Mouse (Mus musculus): Measurements from ENCODE around the gene Daam2.

Daam2 gene
- long read RNA-seq, experiment 1, partial matches to known transcripts, result 0 of 11 reads
- long read RNA-seq, experiment 1, other reads (novel, unspliced or antisense), result 8 of 11 reads
- long read RNA-seq, experiment 2, transcript Daam2-202 (13 exons, 1,926 nt), result major isoform, 7 of 17 reads
- long read RNA-seq, experiment 2, partial matches to known transcripts, result 2 of 17 reads
- long read RNA-seq, experiment 2, other reads (novel, unspliced or antisense), result 8 of 17 reads

DNA sequence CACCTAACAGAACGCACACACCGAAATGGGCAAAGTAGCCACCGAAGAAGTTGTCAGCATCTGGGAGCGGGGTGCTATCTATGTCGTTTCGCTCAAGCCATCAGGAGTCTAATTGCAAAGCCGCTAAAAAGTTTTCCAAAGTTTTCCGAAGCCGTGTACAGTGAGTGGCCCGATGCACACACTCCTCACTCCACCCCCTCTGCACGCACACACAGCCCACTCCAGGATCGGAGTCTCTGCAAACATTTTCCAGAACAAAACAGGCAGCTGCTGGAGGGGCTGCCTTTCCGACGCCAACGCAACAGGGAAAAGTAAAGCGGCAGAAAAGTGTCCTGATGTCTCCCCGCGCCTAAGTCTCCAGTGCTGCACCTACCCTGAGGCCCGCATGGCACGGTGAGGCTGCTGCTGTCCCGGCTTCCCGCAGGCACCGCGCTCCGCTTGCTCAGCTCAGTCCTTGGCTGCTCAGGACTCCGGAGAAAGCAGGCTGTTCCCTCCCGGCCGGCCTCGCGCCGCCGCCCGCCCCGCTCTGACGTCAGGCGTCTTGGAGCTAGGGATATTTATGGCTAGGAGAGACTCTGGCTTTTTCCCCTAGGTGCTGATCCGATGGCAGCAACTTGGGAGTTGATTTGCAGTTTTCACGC is at the start of gene Daam2:
Daam2 (minus strand) TSS at position 514 of the 641 bp plus-strand sequence.
- intact Hi-C loops (cut with DNase I), result no loop called here

GRCm38 (mm10) chr17:49610296-49610695 is 46.2 kb upstream of the Daam2 start:
- intact Hi-C loops (cut with DNase I), result no loop called here

- intact Hi-C loops (cut with DNase I), result loop anchor here (5.0 kb wide), 1 partner anchor 140 kb away; no protein-coding TSS in a partner anchor
Observed at GRCm38 (mm10) chr17:49607351-49608027, 43.3 kb upstream of the Daam2 start.

- intact Hi-C loops (cut with DNase I), result loop anchor here (5.0 kb wide), 1 partner anchor 138 kb away; no protein-coding TSS in a partner anchor
Observed at GRCm38 (mm10) chr17:49605397-49605796, 41.3 kb upstream of the Daam2 start.

- intact Hi-C loops (cut with DNase I), result no loop called here
Observed at GRCm38 (mm10) chr17:49590051-49590450, 25.9 kb upstream of the Daam2 start.

- intact Hi-C loops (cut with DNase I), result no loop called here
Observed at GRCm38 (mm10) chr17:49582471-49582870, 18.3 kb upstream of the Daam2 start.

- intact Hi-C loops (cut with DNase I), result no loop called here
Observed at GRCm38 (mm10) chr17:49577321-49577720, 13.2 kb upstream of the Daam2 start.

GRCm38 (mm10) chr17:49568717-49569116 is 4.6 kb upstream of the Daam2 start:
- intact Hi-C loops (cut with DNase I), result no loop called here

- intact Hi-C loops (cut with DNase I), result no loop called here
Observed at GRCm38 (mm10) chr17:49564489-49564888, 346 bp upstream of the Daam2 start.

GRCm38 (mm10) chr17:49563416-49563780 is 745 bp downstream of the Daam2 start:
- intact Hi-C loops (cut with DNase I), result no loop called here

DNA sequence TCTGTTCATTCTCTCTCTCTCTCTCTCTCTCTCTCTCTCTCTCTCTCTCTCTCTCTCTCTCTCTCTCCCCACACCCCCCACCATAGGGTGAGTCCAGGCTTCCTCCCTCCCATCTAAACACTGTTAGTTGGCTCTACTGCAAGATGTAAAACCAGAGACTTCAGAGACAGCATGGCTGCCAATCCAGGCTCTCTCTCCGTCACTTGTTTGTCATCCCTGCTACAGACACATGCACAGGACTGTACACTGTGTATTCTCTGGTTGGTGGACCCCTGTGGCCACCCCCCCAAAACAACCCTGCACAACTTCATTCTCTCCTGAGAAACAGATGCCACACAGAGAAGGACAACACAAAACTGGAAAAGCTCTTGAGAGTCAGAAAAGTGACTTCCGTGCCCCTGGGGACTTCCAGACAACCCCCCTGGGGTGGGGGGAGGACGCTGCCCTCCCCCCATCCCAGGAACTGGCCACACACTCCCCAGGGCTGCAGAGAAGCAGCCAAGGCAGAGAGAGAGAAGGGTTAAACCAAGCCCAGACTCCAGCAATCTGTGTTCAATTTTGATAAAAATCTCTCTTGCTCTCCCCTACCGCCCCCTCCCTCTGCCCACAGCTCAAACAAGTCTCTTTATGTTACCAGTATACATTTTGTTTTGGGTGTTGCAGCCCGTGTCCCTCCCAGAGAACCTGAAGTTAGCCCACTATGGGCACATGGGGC is 1.3 kb downstream of the Daam2 start:
- intact Hi-C loops (cut with DNase I), result no loop called here

DNA sequence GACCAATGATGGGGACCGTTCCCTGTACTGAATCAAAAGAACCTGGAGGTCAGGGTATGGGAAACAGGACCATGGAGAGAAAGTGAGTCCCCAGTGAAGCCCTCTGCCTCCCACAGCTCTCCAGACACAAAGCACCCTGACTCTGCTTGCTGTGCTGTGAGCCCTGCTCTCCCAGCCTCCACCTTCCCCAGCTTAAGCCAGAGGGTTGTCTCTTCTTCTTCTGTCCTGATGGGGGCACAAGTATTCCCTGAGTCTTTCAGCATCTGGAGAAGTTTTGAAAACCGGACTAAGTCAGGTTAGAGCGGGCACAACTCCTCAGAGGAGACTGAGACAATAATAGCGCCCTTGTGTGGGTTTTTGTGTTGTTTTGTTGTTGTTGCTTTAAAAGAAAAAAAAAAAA is 2.2 kb downstream of the Daam2 start:
- intact Hi-C loops (cut with DNase I), result no loop called here

- intact Hi-C loops (cut with DNase I), result no loop called here
Observed at GRCm38 (mm10) chr17:49559786-49560289, 4.3 kb downstream of the Daam2 start.

GRCm38 (mm10) chr17:49556169-49556568 is 8.0 kb downstream of the Daam2 start:
- intact Hi-C loops (cut with DNase I), result no loop called here

- intact Hi-C loops (cut with DNase I), result no loop called here
Observed at GRCm38 (mm10) chr17:49551991-49552390, 12.2 kb downstream of the Daam2 start.

GRCm38 (mm10) chr17:49551465-49551864 is 12.7 kb downstream of the Daam2 start:
- intact Hi-C loops (cut with DNase I), result no loop called here

GRCm38 (mm10) chr17:49545997-49546396 is 18.1 kb downstream of the Daam2 start:
- intact Hi-C loops (cut with DNase I), result no loop called here

GRCm38 (mm10) chr17:49545424-49545823 is 18.7 kb downstream of the Daam2 start:
- intact Hi-C loops (cut with DNase I), result no loop called here

DNA sequence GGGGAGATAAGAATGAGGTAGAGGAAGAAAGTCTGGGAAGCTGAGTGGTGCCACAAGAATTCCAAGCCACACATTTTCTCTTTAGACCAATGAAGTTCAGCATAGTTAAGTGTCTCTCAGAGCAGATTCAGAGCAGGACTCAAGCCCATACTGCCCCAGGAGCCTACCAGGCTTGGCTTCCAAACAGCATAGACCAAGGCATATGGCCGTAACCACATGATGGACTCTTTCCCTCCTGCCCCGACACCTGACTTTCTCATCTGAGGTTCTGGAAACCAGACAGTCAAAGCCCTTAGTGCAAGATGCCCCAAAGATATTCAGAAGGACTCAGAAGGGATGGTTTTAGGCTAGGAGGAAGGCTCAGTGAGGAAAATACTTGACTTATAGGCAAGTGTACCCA is 19.6 kb downstream of the Daam2 start:
- intact Hi-C loops (cut with DNase I), result no loop called here

DNA sequence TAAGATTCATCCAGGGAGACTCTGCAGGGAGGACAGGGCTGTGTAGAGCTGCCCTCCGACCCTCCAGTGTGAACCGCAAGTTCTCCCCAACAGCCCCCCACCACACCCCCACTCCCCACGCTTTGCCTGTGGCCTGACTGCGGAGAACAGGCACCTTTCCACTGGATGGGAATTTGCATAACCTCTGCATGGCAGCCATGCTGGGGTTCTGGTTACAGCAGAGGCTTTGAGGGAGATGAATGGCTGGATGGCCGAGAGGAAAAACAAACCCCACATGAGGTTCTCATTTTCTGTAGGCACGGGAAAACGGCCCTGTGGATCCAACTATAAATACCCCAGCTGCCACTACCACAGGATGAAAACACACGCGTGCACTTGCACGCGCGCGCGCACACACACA is 23.4 kb downstream of the Daam2 start:
- intact Hi-C loops (cut with DNase I), result no loop called here

DNA sequence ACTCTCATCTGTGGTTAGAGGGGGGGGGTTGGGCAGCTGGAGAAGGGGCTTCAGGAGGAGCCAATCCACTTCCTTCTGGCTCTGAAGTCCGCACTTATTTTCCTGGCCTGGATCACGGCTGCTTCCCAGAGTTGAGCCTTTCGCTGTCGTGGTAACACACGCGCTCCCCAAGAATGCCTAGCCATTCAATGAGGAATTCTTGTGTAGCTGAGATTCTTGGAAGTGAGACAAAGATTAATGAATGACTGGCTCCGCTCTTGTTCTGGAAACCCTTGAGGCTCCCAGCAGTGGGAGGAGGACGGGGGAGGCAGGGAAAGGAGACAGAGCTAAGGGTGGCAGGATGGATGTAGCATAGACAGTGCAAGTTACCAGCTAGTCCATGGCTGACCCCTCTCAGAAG is 24.9 kb downstream of the Daam2 start:
- intact Hi-C loops (cut with DNase I), result no loop called here

DNA sequence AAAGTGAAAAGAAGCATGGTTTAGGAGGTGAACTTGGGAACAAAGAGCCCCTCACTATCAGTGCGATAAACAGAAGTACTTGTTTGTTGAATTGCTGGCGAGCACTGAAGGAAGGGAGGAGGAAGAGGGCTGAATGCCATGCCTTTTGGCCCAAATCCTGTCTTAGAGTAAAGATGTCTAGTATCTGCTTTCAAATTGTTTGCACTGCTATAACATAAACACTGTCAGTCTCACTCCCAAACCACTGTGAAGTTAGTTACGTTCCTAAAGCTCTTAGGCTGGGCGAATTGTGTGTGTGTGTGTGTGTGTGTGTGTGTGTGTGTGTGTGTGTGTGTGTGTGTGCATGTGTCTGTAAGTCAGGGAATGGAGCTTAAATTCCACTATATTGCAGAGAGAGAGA is 28.6 kb downstream of the Daam2 start:
- intact Hi-C loops (cut with DNase I), result no loop called here

All from adrenal gland (tissue).